Mouse (Mus musculus) lung, postnatal 0 days (tissue): ENCODE results near the gene Fam89a.

Source experiments
- CTCF ChIP-seq: IDR thresholded peaks from 2 replicates; pipeline ENCODE4 v1.5.1; 2016; ENCODE audit warnings: antibody characterized with exemption, mild to moderate bottlenecking
- EP300 ChIP-seq: IDR thresholded peaks from 2 replicates; pipeline ENCODE4 v1.6.1; 2016; ENCODE audit warnings: antibody characterized with exemption, mild to moderate bottlenecking, control low read depth

DNA sequence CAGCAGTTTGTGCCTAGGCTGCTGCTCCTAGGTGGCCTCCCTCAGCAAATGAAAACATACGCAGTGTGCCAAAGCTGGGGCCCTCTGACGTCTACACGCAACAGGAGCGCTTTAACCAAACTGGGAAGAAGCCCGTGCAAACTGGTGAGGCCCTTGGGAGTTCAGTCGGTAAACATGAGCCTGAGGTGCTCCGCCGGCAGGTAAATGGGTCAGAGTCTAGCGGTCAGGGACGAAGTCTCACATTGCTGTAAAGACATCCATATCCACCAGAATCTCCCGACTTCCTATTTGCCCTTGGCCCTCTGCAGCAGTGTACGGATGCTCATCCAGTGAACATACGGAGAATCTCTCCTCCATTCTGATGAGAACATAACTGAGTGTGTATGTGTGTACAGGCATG is 5.0 kb downstream of the Fam89a start:
- TF ChIP-seq EP300, result no peak
- TF ChIP-seq CTCF, result no peak
